Mouse (Mus musculus): ENCODE data around the gene Ccdc149. TPM values are rescaled to one million over a fixed set of nuclear protein-coding genes. Genes with fewer than 3 reads are reported as not detected.

Gene Ccdc149
- total and polyA plus RNA-seq, 3 experiments: not detected

- no peak for TF ChIP-seq RCOR1 (conservative IDR thresholded peaks at IDR 0.05; ENCODE audit: low read depth, low read length)
- no peak for TF ChIP-seq IRF4 (IDR thresholded peaks at IDR 0.05; ENCODE audit: low read depth, low read length)
- TF ChIP-seq ZMIZ1 (IDR thresholded peaks at IDR 0.05; ENCODE audit: low read depth, low read length): no peak
- no peak for TF ChIP-seq ZKSCAN1 (IDR thresholded peaks at IDR 0.05; ENCODE audit: borderline replicate concordance, low read depth, low read length)
- TF ChIP-seq HCFC1 (IDR thresholded peaks at IDR 0.05; ENCODE audit: low read depth, low read length): no peak
- TF ChIP-seq KAT2A (IDR thresholded peaks at IDR 0.05; ENCODE audit: insufficient replicate concordance, low read length): no peak
- TF ChIP-seq NELFE (IDR thresholded peaks at IDR 0.05; ENCODE audit: low read depth, low read length): no peak
- no peak for TF ChIP-seq JUN (IDR thresholded peaks at IDR 0.05; ENCODE audit: insufficient read depth, low read depth, low read length)
- no peak for TF ChIP-seq SMC3 (IDR thresholded peaks at IDR 0.05; ENCODE audit: low read depth, low read length)
- no peak for TF ChIP-seq TBP (conservative IDR thresholded peaks at IDR 0.05; ENCODE audit: low read depth, low read length)
- TF ChIP-seq ZC3H11A (IDR thresholded peaks at IDR 0.05; ENCODE audit: low read depth, low read length): no peak
- DNase-seq (ENCODE audit: extremely low read depth): no peak
- in situ Hi-C loops (cut with MboI; ENCODE audit: low pct_ligation_motif_present, low pct_unique_long_range_greater_than_20kb, low sequenced_read_pairs): no loop called here
- no peaks in the 10 kb centered on the region for H3K4me1 ChIP-seq (ENCODE audit: control insufficient read depth in 1 of 2, insufficient read depth in 2 of 2)
- dilution Hi-C loops (cut with MboI; ENCODE audit: extremely low pct_ligation_motif_present, extremely low pct_unique_long_range_greater_than_20kb, low sequenced_read_pairs): no loop called here
- no peaks in the 10 kb centered on the region for H3K79me2 ChIP-seq (replicated peaks; ENCODE audit: control insufficient read depth, extremely low read depth, insufficient read depth, poor library complexity, severe bottlenecking)
- H3K27me3 ChIP-seq (replicated peaks): no peaks in the 10 kb centered on the region
- no peak overlapping the region for H3K9ac ChIP-seq (ENCODE audit: insufficient read depth, low read depth)
- no peaks in the 10 kb centered on the region for H3K36me3 ChIP-seq (replicated peaks in 1 of 2; ENCODE audit: control insufficient read depth in 1 of 2, insufficient read depth in 1 of 2, low read length in 1 of 2)
- no peak overlapping the region for H3K4me3 ChIP-seq (replicated peaks in 1 of 3; ENCODE audit: low read depth in 2 of 3, low read length in 2 of 3, poor library complexity in 1 of 3)
- H3K9me3 ChIP-seq (replicated peaks; ENCODE audit: low read length): no peaks in the 10 kb centered on the region
- H3K4me2 ChIP-seq (ENCODE audit: insufficient read depth, low read depth, poor library complexity, severe bottlenecking): no peak overlapping the region
- H3K27ac ChIP-seq (ENCODE audit: insufficient read depth, low read depth): no peak overlapping the region
These were observed 103.2 kb downstream of the Ccdc149 start for GRCm38 (mm10) chr5:52367866-52368840.

DNA sequence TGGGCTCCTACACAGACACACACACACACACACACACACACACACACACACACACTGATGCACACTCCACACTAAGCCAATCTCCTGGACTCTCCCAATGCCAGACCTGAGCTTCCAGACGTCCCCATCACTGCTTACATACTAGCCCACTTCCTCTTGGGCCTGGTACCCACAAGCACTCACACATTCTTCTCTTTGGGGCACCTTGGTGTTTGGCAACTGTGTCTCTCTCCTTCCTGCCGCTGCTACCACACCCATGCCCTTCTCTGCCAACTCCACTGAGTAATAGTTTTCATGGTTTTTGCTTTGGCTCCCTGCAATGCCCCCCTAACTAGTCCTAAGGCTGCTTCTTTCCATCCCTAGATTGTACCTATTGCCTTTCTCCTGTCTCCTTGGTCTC lies 104.7 kb downstream of the Ccdc149 start:
- no peak for TF ChIP-seq MAZ (IDR thresholded peaks at IDR 0.05; ENCODE audit: low read depth, low read length)
- no peak for TF ChIP-seq USF1 (IDR thresholded peaks at IDR 0.05; ENCODE audit: low read depth, low read length)
- no peak for TF ChIP-seq UBTF (IDR thresholded peaks at IDR 0.05; ENCODE audit: low read depth, low read length)
- TF ChIP-seq NRF1 (IDR thresholded peaks at IDR 0.05; ENCODE audit: low read depth, low read length): no peak
- TF ChIP-seq ZKSCAN1 (IDR thresholded peaks at IDR 0.05; ENCODE audit: borderline replicate concordance, low read depth, low read length): no peak
- no peak for TF ChIP-seq KAT2A (IDR thresholded peaks at IDR 0.05; ENCODE audit: insufficient replicate concordance, low read length)
- no peak for TF ChIP-seq SMC3 (IDR thresholded peaks at IDR 0.05; ENCODE audit: low read depth, low read length)
- TF ChIP-seq PAX5 (IDR thresholded peaks at IDR 0.05; ENCODE audit: low read length): no peak
- no peak for TF ChIP-seq ZNF384 (IDR thresholded peaks at IDR 0.05; ENCODE audit: low read depth, low read length)
- no peak for TF ChIP-seq POLR2AphosphoS2 (IDR thresholded peaks at IDR 0.05; ENCODE audit: low read depth, low read length)
- no peak for TF ChIP-seq ZC3H11A (IDR thresholded peaks at IDR 0.05; ENCODE audit: low read depth, low read length)
- no peak for TF ChIP-seq NELFE (IDR thresholded peaks at IDR 0.05; ENCODE audit: low read depth, low read length)
- no peak for TF ChIP-seq MEF2A (IDR thresholded peaks at IDR 0.05; ENCODE audit: borderline replicate concordance, low read depth, low read length)
- H3K9ac ChIP-seq (ENCODE audit: insufficient read depth, low read depth): no peak overlapping the region
- no peak overlapping the region for H3K4me3 ChIP-seq (replicated peaks in 1 of 3; ENCODE audit: low read depth in 2 of 3, low read length in 2 of 3, poor library complexity in 1 of 3)
- H3K27ac ChIP-seq (ENCODE audit: insufficient read depth, low read depth): no peak overlapping the region
- in situ Hi-C loops (cut with MboI; ENCODE audit: low pct_ligation_motif_present, low pct_unique_long_range_greater_than_20kb, low sequenced_read_pairs): no loop called here
- no peaks in the 10 kb centered on the region for H3K4me1 ChIP-seq (ENCODE audit: control insufficient read depth in 1 of 2, insufficient read depth in 2 of 2)
- dilution Hi-C loops (cut with MboI; ENCODE audit: extremely low pct_ligation_motif_present, extremely low pct_unique_long_range_greater_than_20kb, low sequenced_read_pairs): no loop called here
- no peak overlapping the region for H3K4me2 ChIP-seq (ENCODE audit: insufficient read depth, low read depth, poor library complexity, severe bottlenecking)
- H3K79me2 ChIP-seq (replicated peaks; ENCODE audit: control insufficient read depth, extremely low read depth, insufficient read depth, poor library complexity, severe bottlenecking): no peaks in the 10 kb centered on the region
- no peaks in the 10 kb centered on the region for H3K27me3 ChIP-seq (replicated peaks)
- H3K9me3 ChIP-seq (replicated peaks; ENCODE audit: low read length): no peaks in the 10 kb centered on the region
- no peaks in the 10 kb centered on the region for H3K36me3 ChIP-seq (replicated peaks in 1 of 2; ENCODE audit: control insufficient read depth in 1 of 2, insufficient read depth in 1 of 2, low read length in 1 of 2)
- no peak for DNase-seq (ENCODE audit: extremely low read depth)
